Mouse (Mus musculus): ENCODE measurements at regions not wholly inside any gene's neighbourhood (a gene's known extent, or its start where the extent isn't known, plus 50 kb on each side); places are given as distances from the start of the nearest gene placed in this dataset.

DNA sequence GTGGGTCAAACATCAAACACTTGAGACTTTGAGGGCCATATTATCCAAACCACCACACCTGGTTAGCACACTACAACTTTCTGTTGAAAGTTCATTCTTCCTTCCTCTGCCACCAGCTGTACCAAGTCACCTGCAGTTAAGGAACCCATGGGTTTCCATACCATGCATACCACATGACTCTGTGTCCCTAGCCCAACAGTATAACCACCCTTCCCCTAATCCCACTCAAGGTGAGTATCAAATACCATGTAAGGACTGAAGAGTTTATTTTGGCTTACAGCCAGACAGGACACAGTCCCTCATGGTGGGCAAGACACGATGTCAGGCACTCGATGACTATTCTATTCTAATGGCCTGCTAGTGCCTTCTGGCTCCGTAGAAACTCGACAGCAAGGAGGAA lies 95.9 kb upstream of the Hivep1 start:
- TF ChIP-seq CTCF (IDR thresholded peaks at IDR 0.05; ENCODE audit: low read depth) (no peak), EP300 (IDR thresholded peaks at IDR 0.05; ENCODE audit: low read depth) (no peak)
